Mouse (Mus musculus): ENCODE data around the gene Slc35g3. TPM values are rescaled to one million over a fixed set of nuclear protein-coding genes. Genes with fewer than 3 reads are reported as not detected.
"Not testable (repeated sequence)": the region's sequence is repeated elsewhere in the genome, so short reads cannot be mapped to it uniquely, and the experiment has no call there.

The Slc35g3 gene
- total RNA-seq, 2 experiments from 2014 or later, result not detected

DNA sequence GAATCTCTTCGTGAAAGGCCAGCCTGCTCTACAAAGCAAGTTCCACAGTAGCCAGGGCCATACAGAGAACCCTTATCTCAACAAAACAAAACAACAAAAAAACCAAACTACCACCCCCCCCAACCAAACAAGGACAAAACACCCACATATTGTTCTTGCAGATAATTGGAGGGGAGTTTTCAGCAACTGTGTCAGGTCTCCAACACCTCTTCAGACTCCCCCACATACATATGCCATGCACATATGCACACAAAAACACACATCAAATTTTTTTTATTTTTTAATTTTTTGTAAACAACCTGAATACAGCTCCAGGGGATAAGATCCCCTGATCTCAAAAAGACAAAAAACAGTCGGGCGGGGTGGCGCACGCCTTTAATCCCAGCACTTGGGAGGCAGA lies 7.5 kb downstream of the Slc35g3 start:
- no peak for DNase-seq

DNA sequence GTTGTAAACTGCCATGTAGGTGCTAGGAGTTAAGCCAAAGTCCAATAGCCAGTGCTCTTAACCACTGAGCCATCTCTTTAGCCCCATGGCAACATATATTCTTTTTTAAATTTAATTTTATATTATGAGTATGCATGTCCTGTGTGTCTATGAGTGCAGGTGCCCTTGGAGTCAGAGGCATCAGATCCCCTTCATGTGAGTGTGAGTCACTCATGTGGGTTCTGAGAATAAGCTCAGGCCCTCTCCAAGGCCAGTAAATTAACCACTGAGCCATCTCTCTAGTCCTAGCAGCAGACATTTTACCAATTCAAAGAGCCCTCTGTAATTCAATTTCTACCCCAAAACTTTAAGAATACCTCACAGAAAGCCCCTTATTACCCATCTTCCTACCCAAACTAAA lies 9.1 kb downstream of the Slc35g3 start:
- no peak for DNase-seq

DNA sequence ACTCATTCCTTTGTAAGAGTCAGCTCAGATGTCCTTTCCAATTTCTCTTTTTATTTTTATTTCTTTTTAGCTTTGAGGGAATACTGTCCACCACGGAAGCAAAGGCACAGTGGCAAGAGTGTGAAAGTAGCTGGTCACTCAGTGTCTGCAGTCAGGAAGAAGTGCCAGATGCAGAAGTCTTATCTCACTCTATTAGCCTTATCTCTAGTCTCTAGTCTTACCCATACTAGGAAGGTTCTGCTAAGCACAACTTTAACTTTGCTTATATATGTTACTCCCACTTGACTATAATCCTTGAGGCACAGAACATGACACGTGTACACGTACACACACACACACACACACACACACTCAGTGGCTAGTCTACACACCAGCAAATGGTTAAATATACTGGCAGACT lies 10.1 kb downstream of the Slc35g3 start:
- no peak for DNase-seq

DNA sequence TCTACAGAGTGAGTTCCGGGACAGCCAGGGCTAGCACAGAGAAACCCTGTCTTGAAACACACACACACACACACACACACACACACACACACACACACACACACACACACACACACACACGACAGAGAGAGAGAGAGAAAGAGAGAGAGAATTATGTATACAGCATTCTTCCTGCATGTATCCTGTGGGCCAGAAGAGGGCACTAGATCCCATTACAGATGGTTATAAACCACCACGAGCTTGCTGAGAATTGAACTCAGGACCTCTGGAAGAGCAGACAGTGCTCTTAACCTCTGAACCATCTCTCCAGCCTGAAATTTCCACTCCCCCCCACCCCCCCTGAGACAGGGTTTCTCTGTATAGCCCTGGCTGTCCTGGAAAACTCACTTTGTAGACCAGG lies 30.4 kb downstream of the Slc35g3 start:
- DNase-seq, result not testable (repeated sequence)

DNA sequence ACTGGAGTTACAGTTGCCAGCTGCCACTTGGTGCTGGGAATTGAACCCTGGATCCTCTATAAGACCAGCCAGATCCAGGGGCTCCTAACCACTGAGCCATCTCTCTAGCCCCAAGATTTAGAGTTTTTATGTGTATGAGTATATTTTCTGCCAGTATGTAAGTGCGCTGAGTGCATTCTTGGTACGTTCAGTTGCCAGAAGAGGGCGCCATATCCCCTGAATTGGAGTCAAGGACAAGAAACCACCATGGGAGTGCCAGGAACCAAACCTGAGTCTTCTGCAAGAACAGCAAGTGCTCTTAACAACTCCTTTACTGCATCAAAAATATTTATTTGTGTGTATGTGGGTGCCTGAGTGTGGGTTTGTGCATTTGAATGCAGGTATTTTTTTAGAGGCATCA lies 32.7 kb downstream of the Slc35g3 start:
- no peak for DNase-seq

DNA sequence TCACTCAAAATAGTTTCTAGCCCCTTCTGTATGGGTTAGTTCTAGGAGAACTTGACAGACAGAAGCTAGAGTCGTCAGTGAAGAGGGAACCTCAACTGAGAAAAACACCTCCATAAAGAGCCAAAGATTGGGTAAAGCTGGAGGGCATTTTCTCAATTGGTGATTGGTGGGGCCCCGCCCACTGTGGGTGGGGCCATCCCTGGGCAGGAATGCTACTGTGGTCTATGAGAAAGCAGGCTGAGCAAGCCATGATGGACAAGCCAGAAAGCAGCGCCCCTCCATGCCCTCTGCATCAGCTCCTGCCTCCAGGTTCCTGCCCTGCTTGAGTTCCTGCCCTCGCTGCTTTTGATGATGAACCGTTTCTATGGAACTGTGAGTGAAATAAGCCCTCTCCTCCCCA lies 35.8 kb downstream of the Slc35g3 start:
- no peak for DNase-seq

DNA sequence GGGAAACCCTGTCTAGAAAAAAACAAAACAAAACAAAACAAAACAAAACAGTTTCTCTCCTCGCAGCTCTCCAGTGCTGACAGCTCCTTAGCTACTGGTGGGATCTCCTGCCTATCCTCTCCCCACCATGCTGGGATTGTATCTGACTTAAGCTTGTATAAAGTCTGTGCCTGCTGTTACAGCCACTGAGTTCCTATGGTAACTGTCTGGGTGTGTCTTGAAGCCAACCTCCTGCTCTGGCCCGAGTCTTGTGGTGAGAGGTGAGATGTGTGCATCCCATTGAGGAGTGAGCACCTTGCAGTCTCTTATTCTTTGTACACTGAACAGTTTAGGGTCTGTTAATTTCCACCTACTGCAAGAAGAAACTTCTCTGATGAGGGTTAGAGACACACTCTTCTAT lies 38.7 kb downstream of the Slc35g3 start:
- DNase-seq, result no peak

DNA sequence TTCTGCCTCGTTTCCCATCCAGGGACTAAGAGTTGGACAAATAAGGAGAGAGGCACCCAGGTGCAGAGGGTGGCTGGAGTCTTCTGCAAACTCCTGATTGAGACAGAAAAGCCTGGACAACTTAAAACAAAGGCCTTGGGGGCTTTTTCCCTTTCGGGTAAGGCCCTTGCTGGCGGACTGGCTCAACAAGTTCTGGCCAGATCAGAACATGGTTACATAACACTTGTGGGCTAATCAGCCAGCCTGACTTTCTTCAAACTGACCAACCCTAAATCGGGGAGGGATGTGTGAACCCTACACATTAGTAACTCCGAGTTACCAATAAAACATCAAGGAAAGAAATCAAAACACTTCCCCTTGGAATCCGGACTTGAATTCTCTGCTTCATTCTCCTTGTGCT lies 40.9 kb downstream of the Slc35g3 start:
- no peak for DNase-seq

DNA sequence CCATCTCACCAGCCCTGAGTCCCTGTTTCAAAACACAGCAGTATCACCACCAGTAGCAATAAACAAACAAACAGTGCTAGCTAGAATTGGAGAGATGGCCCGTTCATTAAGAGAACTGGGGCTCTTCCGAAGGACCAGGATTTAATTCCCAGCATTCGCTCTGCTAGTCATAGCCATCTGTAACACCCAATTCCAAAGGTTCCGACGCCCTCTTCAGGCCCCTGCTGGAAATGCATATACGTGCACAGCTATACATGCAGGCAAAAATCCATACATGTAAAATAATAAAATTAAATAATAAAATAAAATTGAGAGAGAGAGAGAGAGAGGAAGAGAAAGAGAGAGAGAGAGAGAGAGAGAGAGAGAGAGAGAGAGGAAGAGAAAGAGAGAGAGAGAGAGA lies 42.3 kb downstream of the Slc35g3 start:
- DNase-seq, result no peak

DNA sequence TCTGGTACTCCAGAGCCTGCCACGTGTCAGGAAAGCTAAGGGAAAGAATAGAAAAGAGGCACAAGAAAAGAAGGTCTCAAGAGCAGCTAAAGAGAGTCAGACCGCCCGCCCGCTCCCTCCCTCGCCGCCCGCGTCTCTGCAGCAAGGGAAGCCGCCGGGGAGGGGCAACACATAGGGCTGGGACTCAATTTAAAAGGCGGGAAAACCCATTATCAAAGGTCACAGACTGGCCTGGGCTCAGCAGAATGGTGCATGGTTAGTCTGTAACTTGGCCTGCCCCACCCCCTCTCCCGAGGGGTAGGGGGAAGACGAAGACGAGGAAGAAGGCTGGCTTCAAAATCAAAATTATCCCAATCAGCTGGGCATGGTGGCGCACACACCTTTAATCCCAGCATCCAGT lies 43.1 kb downstream of the Slc35g3 start:
- DNase-seq, result no peak

DNA sequence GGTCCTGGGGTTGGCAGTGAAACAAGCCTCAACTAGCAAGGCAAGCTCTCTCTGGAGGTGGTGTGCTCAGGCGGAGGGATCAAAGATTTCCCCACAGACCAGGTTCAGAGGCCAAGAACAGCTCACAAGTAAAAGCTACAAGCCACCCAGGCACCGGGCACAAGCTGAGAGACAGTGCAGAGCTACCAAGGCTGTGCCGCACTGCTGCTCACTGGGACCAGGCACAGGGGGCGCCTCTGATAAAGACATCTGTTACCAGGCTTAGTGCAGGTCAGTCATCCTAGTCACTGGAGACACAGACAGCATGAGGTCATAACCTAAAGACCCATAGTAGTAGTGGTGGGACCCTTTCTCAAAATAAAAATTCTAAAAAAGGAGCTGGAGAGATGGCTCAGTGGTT lies 44.8 kb downstream of the Slc35g3 start:
- no peak for DNase-seq

DNA sequence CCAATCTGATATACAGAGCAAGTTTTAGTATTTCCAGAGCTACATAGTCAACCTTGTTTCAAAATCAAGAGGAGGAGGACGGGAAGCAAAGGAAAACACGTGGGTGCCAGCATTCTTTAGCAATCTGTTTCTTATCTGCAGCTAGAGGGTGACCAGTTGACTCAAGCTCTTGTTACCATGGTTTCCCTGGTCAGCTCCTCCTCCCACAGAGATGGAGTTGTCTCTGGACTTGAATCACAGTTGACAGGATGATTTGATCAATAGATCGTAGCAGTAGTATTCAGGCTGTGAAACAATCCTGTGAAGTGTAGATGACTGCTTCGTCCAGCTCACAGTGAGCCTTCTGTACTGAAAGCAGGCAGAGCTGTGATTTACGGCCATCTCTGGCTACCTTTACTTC lies 45.8 kb downstream of the Slc35g3 start:
- no peak for DNase-seq

DNA sequence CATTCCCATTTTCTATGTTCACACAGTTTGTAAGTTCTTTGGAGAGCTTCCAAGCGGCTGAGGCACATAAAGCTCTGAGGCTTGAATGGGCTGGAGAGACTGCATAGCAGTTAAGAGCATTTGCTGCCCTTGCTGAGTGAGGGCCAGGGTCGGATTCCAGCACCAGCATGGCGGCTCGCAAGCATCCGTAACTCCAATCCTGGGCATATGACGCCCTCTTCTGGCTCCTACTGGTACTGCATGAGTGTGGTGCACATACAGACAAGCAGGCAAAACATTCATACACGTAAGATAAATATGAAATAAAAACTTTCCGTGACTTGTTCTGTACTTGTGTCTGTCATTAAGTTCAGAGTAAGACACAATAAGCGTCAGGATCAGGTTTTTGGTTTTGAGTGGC lies 46.3 kb downstream of the Slc35g3 start:
- DNase-seq, result no peak

DNA sequence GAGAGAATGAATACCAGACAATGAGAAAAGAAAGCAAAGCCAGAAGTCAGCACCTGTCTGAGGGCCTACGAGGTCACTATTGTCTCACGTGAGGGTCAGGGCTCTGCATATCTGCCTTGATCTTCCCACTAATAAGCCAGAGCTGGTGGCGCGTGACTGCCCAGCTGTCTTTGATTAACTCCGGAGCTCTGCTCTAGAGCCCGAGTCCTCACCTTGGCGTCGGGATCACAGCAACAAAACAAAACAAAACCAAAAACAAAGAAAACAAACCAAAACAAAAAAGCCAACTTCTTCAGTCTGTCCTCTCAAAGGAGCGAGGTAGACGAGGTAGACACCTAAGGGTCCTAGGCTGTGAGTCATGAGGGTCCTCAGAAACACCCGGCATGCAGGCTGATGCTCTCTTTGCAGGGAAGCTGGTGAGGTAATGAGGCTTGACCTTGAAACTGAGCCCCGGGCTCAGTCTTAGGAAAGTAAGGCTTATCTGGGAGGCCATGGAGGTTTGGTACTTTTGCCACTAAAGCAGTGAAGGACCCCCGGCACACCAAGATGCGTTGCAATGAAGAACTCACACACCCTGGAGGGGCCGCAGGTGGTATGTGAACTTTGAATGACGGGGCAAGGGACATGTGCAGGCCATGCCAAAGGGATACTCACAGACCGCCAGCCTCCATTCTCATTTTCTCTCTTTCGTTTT lies 47.0 kb downstream of the Slc35g3 start:
- no peak for DNase-seq

DNA sequence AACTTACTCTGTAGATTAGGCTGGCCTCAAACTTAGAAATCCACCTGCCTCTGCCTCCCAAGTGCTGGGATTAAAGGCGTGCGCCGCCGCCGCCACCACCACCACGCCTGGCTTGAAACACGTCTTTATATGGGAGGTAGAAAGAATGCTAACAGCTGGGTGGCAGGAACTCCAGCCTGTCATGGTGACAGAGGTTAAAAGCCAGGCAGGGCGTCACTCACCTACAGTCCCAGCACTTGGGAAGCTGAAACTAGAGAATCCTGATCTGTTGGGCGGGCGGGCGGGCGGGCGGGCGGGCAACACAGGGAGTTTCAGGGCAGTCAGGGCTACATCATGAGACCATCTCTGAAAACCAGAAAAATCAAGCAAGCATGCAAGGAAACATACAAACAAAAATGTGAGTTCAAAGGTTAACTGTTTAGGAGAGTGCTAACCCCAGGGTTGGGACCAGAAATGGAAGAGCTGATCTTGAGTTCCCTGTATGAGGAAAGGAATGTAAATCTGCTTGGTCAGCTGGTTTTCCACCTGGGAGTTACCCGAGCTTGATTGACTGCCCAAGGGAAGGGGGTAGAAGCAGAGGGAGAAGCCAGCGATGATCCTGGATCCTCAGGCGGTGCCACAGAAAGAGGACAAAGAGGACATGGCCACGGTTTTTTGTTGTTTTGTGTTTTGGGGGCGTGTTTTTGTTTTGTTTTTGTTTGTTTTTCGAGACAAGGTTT lies 48.7 kb downstream of the Slc35g3 start:
- DNase-seq, result no peak

DNA sequence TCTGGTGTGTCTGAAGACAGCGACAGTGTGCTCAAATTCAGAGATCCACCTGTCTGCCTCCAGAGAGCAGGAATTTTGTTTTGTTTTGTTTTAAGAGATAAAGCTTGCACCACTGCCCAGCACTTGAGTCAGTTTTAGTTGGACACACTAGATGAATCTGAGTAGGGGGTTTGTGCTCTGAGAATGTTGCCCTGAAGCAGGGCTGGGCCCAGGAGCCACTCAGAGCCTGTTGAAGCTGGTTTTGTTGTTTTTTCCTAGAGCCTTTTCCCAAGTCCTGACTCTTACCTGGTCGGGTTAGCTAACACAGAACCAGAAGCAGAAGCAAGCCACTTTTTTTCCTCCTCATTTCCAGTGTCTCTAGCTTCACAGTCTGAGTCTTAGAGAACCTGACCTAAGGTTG lies 50.7 kb downstream of the Slc35g3 start:
- DNase-seq, result no peak

DNA sequence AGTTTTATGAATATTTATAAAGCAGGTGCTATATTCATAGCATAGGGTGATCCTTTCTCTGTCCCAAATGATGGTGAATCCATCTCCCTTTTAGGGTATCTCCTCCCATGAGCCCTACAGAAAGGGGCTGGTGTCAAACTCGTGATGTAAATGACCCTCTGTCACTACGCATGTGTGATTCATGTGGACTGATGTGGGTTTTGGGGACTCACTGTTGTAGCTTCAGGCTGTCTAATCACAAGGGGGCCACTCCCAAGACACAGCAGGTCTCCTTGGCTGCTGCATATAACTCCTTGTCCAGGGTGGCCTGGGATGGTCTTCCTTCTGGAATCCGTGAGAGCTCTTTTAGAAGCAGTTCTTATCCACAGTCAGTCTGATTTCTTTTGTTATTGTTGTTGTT lies 51.3 kb downstream of the Slc35g3 start:
- DNase-seq, result no peak

Other genes with a start within 250 kb of the Slc35g3 start
- gene Dnah2, start 212.9 kb downstream of the Slc35g3 start, total RNA-seq (2021), result 1 to 10 TPM; 5.4 to 5.9 TPM
- 100 to 1,000 TPM; 120 to 121 TPM for gene Efnb3, start 201.8 kb downstream of the Slc35g3 start, total RNA-seq (2021)
- gene Wrap53, start 181.7 kb downstream of the Slc35g3 start, total RNA-seq (2021), result 10 to 100 TPM; 11.8 to 14.3 TPM
- 10 to 100 TPM; 25.4 to 27.4 TPM for gene Trp53, start 181.6 kb downstream of the Slc35g3 start, total RNA-seq (2021)
- 100 to 1,000 TPM; 400 to 418 TPM for gene Atp1b2, start 156.0 kb downstream of the Slc35g3 start, total RNA-seq (2021)
- gene Shbg, start 144.1 kb downstream of the Slc35g3 start, total RNA-seq (2021), result not detected
- gene Sat2, start 139.9 kb downstream of the Slc35g3 start, total RNA-seq (2021), result 10 to 100 TPM; 11.7 to 13.7 TPM
- gene Fxr2, start 129.0 kb downstream of the Slc35g3 start, total RNA-seq (2021), result 100 to 1,000 TPM; 147 to 153 TPM
- not detected for gene Sox15, start 106.7 kb downstream of the Slc35g3 start, total RNA-seq (2021)
- gene Mpdu1, start 99.3 kb downstream of the Slc35g3 start, total RNA-seq (2021), result 10 to 100 TPM; 55.0 to 58.8 TPM
- gene Cd68, start 95.8 kb downstream of the Slc35g3 start, total RNA-seq (2021), result 10 to 100 TPM; 11.9 to 13.5 TPM
- gene Eif4a1, start 89.5 kb downstream of the Slc35g3 start, total RNA-seq (2021), result 100 to 1,000 TPM; 352 to 354 TPM
- gene Senp3, start 79.9 kb downstream of the Slc35g3 start, total RNA-seq (2021), result 100 to 1,000 TPM; 101 to 122 TPM
- gene Tnfsf13, start 76.2 kb downstream of the Slc35g3 start, total RNA-seq (2021), result 1 to 10 TPM; 2.1 to 3.1 TPM
- 1 to 10 TPM; 8.2 to 8.8 TPM for gene Tnfsf12, start 66.1 kb downstream of the Slc35g3 start, total RNA-seq (2021)
- gene Tnfsfm13, start 65.9 kb downstream of the Slc35g3 start, total RNA-seq (2021), result 1 to 10 TPM in 1 of 2 experiments, under 1 TPM in 1; 0.90 to 1.2 TPM
- gene Polr2a, start 3.3 kb downstream of the Slc35g3 start, total RNA-seq (2021), result 10 to 100 TPM; 61.2 to 61.3 TPM
- 100 to 1,000 TPM; 116 to 126 TPM for gene Zbtb4, start 3.9 kb upstream of the Slc35g3 start, total RNA-seq (2021)
- 1 to 10 TPM in 1 of 2 experiments, under 1 TPM in 1; 0.72 to 1.3 TPM for gene Chrnb1, start 34.0 kb upstream of the Slc35g3 start, total RNA-seq (2021)
- 10 to 100 TPM; 29.2 to 31.6 TPM for gene Fgf11, start 39.9 kb upstream of the Slc35g3 start, total RNA-seq (2021)
- under 1 TPM in 1 of 2 experiments, not detected in 1; 0.17 TPM for gene Tmem102, start 43.7 kb upstream of the Slc35g3 start, total RNA-seq (2021)
- gene Gm39566, start 53.3 kb upstream of the Slc35g3 start, total RNA-seq (2021), result not detected
- gene Spem2, start 56.5 kb upstream of the Slc35g3 start, total RNA-seq (2021), result not detected
- gene Spem1, start 60.2 kb upstream of the Slc35g3 start, total RNA-seq (2021), result under 1 TPM; 0.57 to 0.63 TPM
- 100 to 1,000 TPM; 192 to 206 TPM for gene Nlgn2, start 75.8 kb upstream of the Slc35g3 start, total RNA-seq (2021)
- gene Tmem256, start 76.5 kb upstream of the Slc35g3 start, total RNA-seq (2021), result 100 to 1,000 TPM; 109 to 128 TPM
- 10 to 100 TPM; 16.3 to 16.6 TPM for gene Plscr3, start 84.4 kb upstream of the Slc35g3 start, total RNA-seq (2021)
- under 1 TPM in 1 of 2 experiments, not detected in 1; 0.18 TPM for gene Tnk1, start 96.8 kb upstream of the Slc35g3 start, total RNA-seq (2021)
- gene Tmem95, start 116.0 kb upstream of the Slc35g3 start, total RNA-seq (2021), result not detected
- gene Kctd11, start 119.4 kb upstream of the Slc35g3 start, total RNA-seq (2021), result 1 to 10 TPM; 1.1 TPM
- gene Acap1, start 133.6 kb upstream of the Slc35g3 start, total RNA-seq (2021), result not detected
- under 1 TPM; 0.46 to 0.95 TPM for gene 2810408A11Rik, start 139.0 kb upstream of the Slc35g3 start, total RNA-seq (2021)
- 100 to 1,000 TPM; 117 to 118 TPM for gene Neurl4, start 139.1 kb upstream of the Slc35g3 start, total RNA-seq (2021)
- gene Gps2, start 151.9 kb upstream of the Slc35g3 start, total RNA-seq (2021), result 10 to 100 TPM; 31.9 to 38.2 TPM
- gene Eif5a, start 160.0 kb upstream of the Slc35g3 start, total RNA-seq (2021), result 100 to 1,000 TPM; 416 to 445 TPM
- 10 to 100 TPM; 10.9 to 11.1 TPM for gene Ybx2, start 173.8 kb upstream of the Slc35g3 start, total RNA-seq (2021)
- gene Slc2a4, start 186.2 kb upstream of the Slc35g3 start, total RNA-seq (2021), result 1 to 10 TPM; 1.8 TPM
- not detected for gene Cldn7, start 202.8 kb upstream of the Slc35g3 start, total RNA-seq (2021)
- 100 to 1,000 TPM; 113 to 116 TPM for gene Ctdnep1, start 219.2 kb upstream of the Slc35g3 start, total RNA-seq (2021)
- gene Elp5, start 220.5 kb upstream of the Slc35g3 start, total RNA-seq (2021), result 10 to 100 TPM; 77.5 to 78.4 TPM
- gene Gabarap, start 229.2 kb upstream of the Slc35g3 start, total RNA-seq (2021), result 100 to 1,000 TPM; 232 to 236 TPM
- gene Phf23, start 233.8 kb upstream of the Slc35g3 start, total RNA-seq (2021), result 10 to 100 TPM; 45.4 to 47.4 TPM
- gene Dvl2, start 238.6 kb upstream of the Slc35g3 start, total RNA-seq (2021), result 10 to 100 TPM; 36.8 to 41.7 TPM

Measured in layer of hippocampus, postnatal 36 days (tissue).